Mouse (Mus musculus) kidney, embryonic 15.5 days (tissue): Measurements from ENCODE around the gene Kif14. TPM values are rescaled to one million over a fixed set of nuclear protein-coding genes. Genes with fewer than 3 reads are reported as not detected.

ENCODE experiments used
- ATAC-seq: fragments of 200-750 bp; cut with Nextera tagmentation; replicated peaks from 2 replicates; pipeline ENCODE4 v1.8.0; 2017; ENCODE audit warnings: moderate TSS enrichment; ENCODE audit not compliant: low FRiP score
- H3K27ac ChIP-seq: fragments of 300-500 bp; sonication (generic); 2 replicates; pipeline ENCODE4 v1.5.1; 2015; ENCODE audit warnings: mild to moderate bottlenecking, inconsistent platforms
- H3K27me3 ChIP-seq: fragments of 300-500 bp; sonication (generic); 2 replicates; pipeline ENCODE4 v1.6.1; 2015; ENCODE audit warnings: inconsistent platforms
- H3K36me3 ChIP-seq: fragments of 300-500 bp; sonication (generic); 2 replicates; pipeline ENCODE4 v1.6.1; 2015; ENCODE audit warnings: inconsistent platforms
- H3K4me1 ChIP-seq: fragments of 300-500 bp; sonication (generic); 2 replicates; pipeline ENCODE4 v1.6.1; 2015; ENCODE audit warnings: inconsistent platforms
- H3K4me2 ChIP-seq: fragments of 300-500 bp; sonication (generic); 2 replicates; pipeline ENCODE4 v1.6.1; 2015; ENCODE audit warnings: moderate library complexity, mild to moderate bottlenecking, inconsistent platforms
- H3K4me3 ChIP-seq: fragments of 300-500 bp; sonication (generic); replicated peaks from 2 replicates; pipeline ENCODE4 v1.5.1; 2015; ENCODE audit warnings: mild to moderate bottlenecking, inconsistent platforms
- H3K9ac ChIP-seq: fragments of 300-500 bp; sonication (generic); 2 replicates; pipeline ENCODE4 v1.6.1; 2015; ENCODE audit warnings: mild to moderate bottlenecking, inconsistent platforms
- H3K9me3 ChIP-seq: fragments of 300-500 bp; sonication (generic); replicated peaks from 2 replicates; pipeline ENCODE4 v1.6.1; 2016; ENCODE audit warnings: inconsistent platforms
- WGBS: fragments of 180-500 bp; shearing (Covaris S2); methylation state at CpG from one replicate; pipeline ENCODE4 v1.1.7; 2015; ENCODE audit warnings: mixed read lengths; 5-methylcytosine and 5-hydroxymethylcytosine counted together
- polyA plus RNA-seq: library from polyadenylated mRNA; unstranded; fragments of >200 nt; fragmentation: Nextera tagmentation; extraction: Ambion mirVana; gene quantifications from 2 replicates; pipeline ENCODE4 v1.2.1, GENCODE M21; 2015

The Kif14 gene
- polyA plus RNA-seq, 1 experiment from 2014 or later, result 5.0 TPM

GRCm38 (mm10) chr1:136450206-136450605, 15.9 kb upstream of the Kif14 start:
- Histone ChIP-seq H3K27ac (no peak overlapping the region), H3K9me3 (no peaks in the 10 kb centered on the region), H3K36me3 (no peaks in the 10 kb centered on the region), H3K9ac (no peak overlapping the region), H3K4me2 (no peak overlapping the region), H3K4me3 (no peak overlapping the region), H3K27me3 (0 out of 2 replicates have a peak, but pooled peaks cover 3% of the 10 kb centered on the region), H3K4me1 (peaks cover 12% of the 10 kb centered on the region)
- no peak for ATAC-seq
- WGBS, result 78% methylated on average over 5 of the region's 5 CpGs

- Histone ChIP-seq H3K4me2 (no peak overlapping the region), H3K27ac (no peak overlapping the region), H3K9me3 (no peaks in the 10 kb centered on the region), H3K4me3 (no peak overlapping the region), H3K9ac (no peak overlapping the region), H3K4me1 (no peaks in the 10 kb centered on the region), H3K36me3 (no peaks in the 10 kb centered on the region), H3K27me3 (0 out of 2 replicates have a peak, but pooled peaks cover 3% of the 10 kb centered on the region)
- ATAC-seq, result no peak
- 80% methylated on average over 5 of the region's 5 CpGs for WGBS
These were observed 13.7 kb upstream of the Kif14 start for GRCm38 (mm10) chr1:136452421-136452820.

- Histone ChIP-seq H3K9me3 (no peaks in the 10 kb centered on the region), H3K27me3 (0 out of 2 replicates have a peak, but pooled peaks cover 3% of the 10 kb centered on the region), H3K4me3 (no peak overlapping the region), H3K4me2 (no peak overlapping the region), H3K27ac (no peak overlapping the region), H3K4me1 (no peaks in the 10 kb centered on the region), H3K36me3 (no peaks in the 10 kb centered on the region), H3K9ac (no peak overlapping the region)
- no peak for ATAC-seq
- WGBS, result 74% methylated on average over 17 of the region's 17 CpGs
These were observed 10.2 kb upstream of the Kif14 start for GRCm38 (mm10) chr1:136455756-136456585.

GRCm38 (mm10) chr1:136456741-136457140, 9.4 kb upstream of the Kif14 start:
- H3K4me2 ChIP-seq, result no peak overlapping the region
- WGBS, result 76% methylated on average over 6 of the region's 6 CpGs

GRCm38 (mm10) chr1:136457403-136457802, 8.7 kb upstream of the Kif14 start:
- Histone ChIP-seq H3K9ac (no peak overlapping the region), H3K4me2 (no peak overlapping the region), H3K4me1 (no peaks in the 10 kb centered on the region), H3K27ac (no peak overlapping the region), H3K36me3 (no peaks in the 10 kb centered on the region), H3K9me3 (no peaks in the 10 kb centered on the region), H3K27me3 (0 out of 2 replicates have a peak, but pooled peaks cover 3% of the 10 kb centered on the region), H3K4me3 (no peak overlapping the region)
- 66% methylated on average over 4 of the region's 4 CpGs for WGBS
- ATAC-seq, result no peak

More at GRCm38 (mm10) chr1:136456741-136457140, 9.4 kb upstream of the Kif14 start:
- Histone ChIP-seq H3K4me3 (no peak overlapping the region), H3K9me3 (no peaks in the 10 kb centered on the region), H3K4me1 (no peaks in the 10 kb centered on the region), H3K36me3 (no peaks in the 10 kb centered on the region), H3K27me3 (0 out of 2 replicates have a peak, but pooled peaks cover 3% of the 10 kb centered on the region), H3K9ac (no peak overlapping the region), H3K27ac (no peak overlapping the region)
- no peak for ATAC-seq

GRCm38 (mm10) chr1:136458691-136459245, 7.4 kb upstream of the Kif14 start:
- H3K27ac ChIP-seq, result no peak overlapping the region
- H3K4me1 ChIP-seq, result no peaks in the 10 kb centered on the region
- H3K4me2 ChIP-seq, result no peak overlapping the region
- H3K36me3 ChIP-seq, result no peaks in the 10 kb centered on the region
- ATAC-seq, result no peak
- H3K9ac ChIP-seq, result no peak overlapping the region
- 26% methylated on average over 9 of the region's 9 CpGs for WGBS
- H3K4me3 ChIP-seq, result no peak overlapping the region
- H3K9me3 ChIP-seq, result no peaks in the 10 kb centered on the region
- no peaks in the 10 kb centered on the region for H3K27me3 ChIP-seq

- Histone ChIP-seq H3K4me3 (no peak overlapping the region), H3K9me3 (no peaks in the 10 kb centered on the region), H3K4me2 (no peak overlapping the region), H3K36me3 (no peaks in the 10 kb centered on the region), H3K9ac (no peak overlapping the region), H3K27ac (no peak overlapping the region), H3K27me3 (no peaks in the 10 kb centered on the region), H3K4me1 (peaks cover 10% of the 10 kb centered on the region)
- ATAC-seq, result no peak
- 48% methylated on average over 10 of the region's 10 CpGs for WGBS
These were observed 3.7 kb upstream of the Kif14 start for GRCm38 (mm10) chr1:136462443-136462842.

GRCm38 (mm10) chr1:136465168-136465567, 975 bp upstream of the Kif14 start:
- no peak overlapping the region for H3K4me2 ChIP-seq
- no peaks in the 10 kb centered on the region for H3K9me3 ChIP-seq
- peaks cover 26% of the 10 kb centered on the region for H3K4me1 ChIP-seq
- no peaks in the 10 kb centered on the region for H3K27me3 ChIP-seq
- no peak overlapping the region for H3K27ac ChIP-seq
- H3K36me3 ChIP-seq, result peaks cover 18% of the 10 kb centered on the region
- no peak for ATAC-seq
- no peak overlapping the region for H3K9ac ChIP-seq
- H3K4me3 ChIP-seq, result no peak overlapping the region

GRCm38 (mm10) chr1:136469408-136469807, 3.3 kb downstream of the Kif14 start:
- H3K4me1 ChIP-seq, result peaks cover 30% of the 10 kb centered on the region
- WGBS, result 86% methylated on average over 4 of the region's 4 CpGs

GRCm38 (mm10) chr1:136470471-136470870, 4.3 kb downstream of the Kif14 start:
- Histone ChIP-seq H3K27me3 (no peaks in the 10 kb centered on the region), H3K9ac (no peak overlapping the region), H3K9me3 (no peaks in the 10 kb centered on the region), H3K36me3 (peaks cover 57% of the 10 kb centered on the region), H3K4me2 (no peak overlapping the region), H3K27ac (no peak overlapping the region), H3K4me1 (peaks cover 30% of the 10 kb centered on the region), H3K4me3 (no peak overlapping the region)
- WGBS, result 22% methylated on average over 6 of the region's 6 CpGs
- no peak for ATAC-seq

More at GRCm38 (mm10) chr1:136469408-136469807, 3.3 kb downstream of the Kif14 start:
- peaks cover 50% of the 10 kb centered on the region for H3K36me3 ChIP-seq
- ATAC-seq, result no peak
- H3K9me3 ChIP-seq, result no peaks in the 10 kb centered on the region
- H3K27ac ChIP-seq, result no peak overlapping the region
- H3K4me3 ChIP-seq, result no peak overlapping the region
- H3K27me3 ChIP-seq, result no peaks in the 10 kb centered on the region
- no peak overlapping the region for H3K9ac ChIP-seq
- H3K4me2 ChIP-seq, result no peak overlapping the region

GRCm38 (mm10) chr1:136491681-136492080, 25.5 kb downstream of the Kif14 start:
- 76% methylated on average over 5 of the region's 5 CpGs for WGBS
- H3K4me2 ChIP-seq, result no peak overlapping the region
- no peak overlapping the region for H3K4me3 ChIP-seq
- ATAC-seq, result no peak
- no peaks in the 10 kb centered on the region for H3K9me3 ChIP-seq
- H3K27ac ChIP-seq, result no peak overlapping the region
- H3K9ac ChIP-seq, result no peak overlapping the region
- no peaks in the 10 kb centered on the region for H3K27me3 ChIP-seq
- peaks cover 89% of the 10 kb centered on the region for H3K36me3 ChIP-seq
- H3K4me1 ChIP-seq, result no peaks in the 10 kb centered on the region

GRCm38 (mm10) chr1:136492232-136492631, 26.1 kb downstream of the Kif14 start:
- H3K27me3 ChIP-seq, result no peaks in the 10 kb centered on the region
- peaks cover 89% of the 10 kb centered on the region for H3K36me3 ChIP-seq
- no peak overlapping the region for H3K9ac ChIP-seq

More at GRCm38 (mm10) chr1:136492232-136492631, 26.1 kb downstream of the Kif14 start:
- H3K4me2 ChIP-seq, result no peak overlapping the region
- H3K27ac ChIP-seq, result no peak overlapping the region
- no peak for ATAC-seq
- no peak overlapping the region for H3K4me3 ChIP-seq
- no peaks in the 10 kb centered on the region for H3K9me3 ChIP-seq
- no peaks in the 10 kb centered on the region for H3K4me1 ChIP-seq
- 83% methylated on average over 2 of the region's 2 CpGs for WGBS
